Mouse (Mus musculus): ENCODE measurements around the gene Kitl. TPM values are rescaled to one million over a fixed set of nuclear protein-coding genes. Genes with fewer than 3 reads are reported as not detected.

Kitl gene
- polyA plus RNA-seq, 1 experiment, result 10.3 TPM

- peak; percentile 44 for DNase-seq
- Histone ChIP-seq H3K27me3 (replicated peaks; ENCODE audit: control insufficient read depth, insufficient read depth, low read length) (no peaks in the 10 kb centered on the region; the same call in 1 of the 2 replicates), H3K4me1 (ENCODE audit: control insufficient read depth, insufficient read depth, low read length) (no peaks in the 10 kb centered on the region; the same call in 1 of the 2 replicates), H3K36me3 (ENCODE audit: control insufficient read depth, insufficient read depth, low read length) (no peaks in the 10 kb centered on the region), H3K4me3 (ENCODE audit: insufficient read depth, low read depth, low read length) (peak overlapping the region; percentile 55), H3K27ac (ENCODE audit: insufficient read depth, low read depth, low read length) (peak overlapping the region; percentile 66)
- TF ChIP-seq POLR2A (IDR thresholded peaks at IDR 0.05; ENCODE audit: low read depth, low read length), result no peak
- TF ChIP-seq CTCF (conservative IDR thresholded peaks at IDR 0.05; ENCODE audit: insufficient read depth, insufficient read length, low read depth, low read length), result no peak
- 38% methylated on average over 13 of the region's 13 CpGs for WGBS
These were observed 1.7 kb downstream of the Kitl start for GRCm38 (mm10) chr10:100016941-100017770.

DNA sequence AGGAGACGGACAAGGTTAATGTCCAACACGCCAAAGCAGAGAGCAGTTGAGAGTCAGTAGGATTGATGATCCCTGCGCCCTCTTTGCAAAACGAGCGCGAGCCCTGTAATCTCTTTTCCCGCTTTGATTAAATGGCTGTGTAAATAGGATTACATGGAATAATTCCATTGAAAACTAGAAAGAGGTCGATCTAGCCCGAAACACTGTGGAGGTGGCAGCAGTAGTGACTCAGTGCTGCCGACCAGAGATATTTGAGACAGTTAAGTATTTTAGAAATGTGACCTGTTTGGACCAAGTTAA is 2.3 kb downstream of the Kitl start:
- no peak for DNase-seq
- WGBS, result 25% methylated on average over 10 of the region's 10 CpGs
- Histone ChIP-seq H3K4me1 (ENCODE audit: control insufficient read depth, insufficient read depth, low read length) (no peaks in the 10 kb centered on the region; the same call in 1 of the 2 replicates), H3K27ac (ENCODE audit: insufficient read depth, low read depth, low read length) (no peak overlapping the region), H3K27me3 (replicated peaks; ENCODE audit: control insufficient read depth, insufficient read depth, low read length) (no peaks in the 10 kb centered on the region; the same call in 1 of the 2 replicates), H3K36me3 (ENCODE audit: control insufficient read depth, insufficient read depth, low read length) (no peaks in the 10 kb centered on the region), H3K4me3 (ENCODE audit: insufficient read depth, low read depth, low read length) (peak overlapping the region; percentile 55)
- TF ChIP-seq CTCF (conservative IDR thresholded peaks at IDR 0.05; ENCODE audit: insufficient read depth, insufficient read length, low read depth, low read length), result no peak
- TF ChIP-seq POLR2A (IDR thresholded peaks at IDR 0.05; ENCODE audit: low read depth, low read length), result no peak

GRCm38 (mm10) chr10:100018493-100018892 is 3.1 kb downstream of the Kitl start:
- Histone ChIP-seq H3K36me3 (ENCODE audit: control insufficient read depth, insufficient read depth, low read length) (no peaks in the 10 kb centered on the region), H3K27ac (ENCODE audit: insufficient read depth, low read depth, low read length) (no peak overlapping the region), H3K4me3 (ENCODE audit: insufficient read depth, low read depth, low read length) (no peak overlapping the region), H3K27me3 (replicated peaks; ENCODE audit: control insufficient read depth, insufficient read depth, low read length) (no peaks in the 10 kb centered on the region; the same call in 1 of the 2 replicates), H3K4me1 (ENCODE audit: control insufficient read depth, insufficient read depth, low read length) (no peaks in the 10 kb centered on the region; the same call in 1 of the 2 replicates)
- 52% methylated on average over 5 of the region's 5 CpGs for WGBS
- TF ChIP-seq CTCF (conservative IDR thresholded peaks at IDR 0.05; ENCODE audit: insufficient read depth, insufficient read length, low read depth, low read length) (no peak), POLR2A (IDR thresholded peaks at IDR 0.05; ENCODE audit: low read depth, low read length) (no peak)
- no peak for DNase-seq

DNA sequence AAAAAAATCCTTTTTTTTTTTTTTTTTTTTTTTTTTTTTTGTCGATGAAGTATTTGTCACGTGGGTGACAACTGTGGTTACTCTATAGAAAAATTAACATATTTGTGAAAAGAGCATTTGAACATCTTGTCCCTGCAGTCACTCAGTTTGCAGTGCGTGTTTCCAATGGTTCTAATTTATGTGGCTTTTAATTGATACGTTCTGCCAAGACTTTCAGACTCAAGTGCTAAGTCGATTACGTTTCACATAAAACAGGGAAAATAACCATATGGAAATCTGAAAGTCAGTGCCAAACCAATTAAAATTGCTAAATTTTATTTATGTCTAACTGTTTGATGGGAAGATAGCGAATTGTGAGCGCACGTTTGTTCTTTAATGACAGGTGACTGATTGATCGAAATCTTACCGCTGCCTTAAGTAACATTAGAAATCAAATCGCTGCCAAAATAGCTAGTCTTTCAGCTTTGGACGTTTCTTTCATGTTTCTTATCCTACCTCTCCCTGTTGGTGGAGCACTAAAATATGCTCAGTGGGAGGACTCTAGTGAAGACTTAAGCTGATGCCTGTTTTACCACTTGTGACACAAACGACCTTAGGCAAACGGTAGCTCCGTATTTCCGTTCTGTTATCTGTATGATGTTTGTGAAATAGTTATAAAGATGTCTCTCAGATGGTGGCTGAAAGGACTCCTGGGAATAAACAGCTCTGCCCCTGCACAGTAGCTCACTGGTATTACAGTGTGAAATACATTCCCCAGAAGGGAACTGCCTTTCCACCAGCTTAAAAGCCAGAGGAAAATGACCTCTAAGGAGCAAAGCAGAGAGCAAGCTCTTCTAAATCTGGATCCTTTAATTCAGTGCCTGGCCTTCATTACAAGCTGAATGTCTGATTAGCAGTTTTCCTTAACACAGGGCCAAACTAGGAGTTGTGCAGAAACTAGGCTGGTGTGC is 4.1 kb downstream of the Kitl start:
- Histone ChIP-seq H3K27ac (ENCODE audit: insufficient read depth, low read depth, low read length) (peak overlapping the region; percentile 28; the same call in 1 of the 2 replicates), H3K27me3 (replicated peaks; ENCODE audit: control insufficient read depth, insufficient read depth, low read length) (no peaks in the 10 kb centered on the region; the same call in 1 of the 2 replicates), H3K36me3 (ENCODE audit: control insufficient read depth, insufficient read depth, low read length) (no peaks in the 10 kb centered on the region), H3K4me1 (ENCODE audit: control insufficient read depth, insufficient read depth, low read length) (no peaks in the 10 kb centered on the region; the same call in 1 of the 2 replicates), H3K4me3 (ENCODE audit: insufficient read depth, low read depth, low read length) (no peak overlapping the region)
- WGBS, result 62% methylated on average over 17 of the region's 17 CpGs
- TF ChIP-seq CTCF (conservative IDR thresholded peaks at IDR 0.05; ENCODE audit: insufficient read depth, insufficient read length, low read depth, low read length) (no peak), POLR2A (IDR thresholded peaks at IDR 0.05; ENCODE audit: low read depth, low read length) (no peak)
- DNase-seq, result no peak

DNA sequence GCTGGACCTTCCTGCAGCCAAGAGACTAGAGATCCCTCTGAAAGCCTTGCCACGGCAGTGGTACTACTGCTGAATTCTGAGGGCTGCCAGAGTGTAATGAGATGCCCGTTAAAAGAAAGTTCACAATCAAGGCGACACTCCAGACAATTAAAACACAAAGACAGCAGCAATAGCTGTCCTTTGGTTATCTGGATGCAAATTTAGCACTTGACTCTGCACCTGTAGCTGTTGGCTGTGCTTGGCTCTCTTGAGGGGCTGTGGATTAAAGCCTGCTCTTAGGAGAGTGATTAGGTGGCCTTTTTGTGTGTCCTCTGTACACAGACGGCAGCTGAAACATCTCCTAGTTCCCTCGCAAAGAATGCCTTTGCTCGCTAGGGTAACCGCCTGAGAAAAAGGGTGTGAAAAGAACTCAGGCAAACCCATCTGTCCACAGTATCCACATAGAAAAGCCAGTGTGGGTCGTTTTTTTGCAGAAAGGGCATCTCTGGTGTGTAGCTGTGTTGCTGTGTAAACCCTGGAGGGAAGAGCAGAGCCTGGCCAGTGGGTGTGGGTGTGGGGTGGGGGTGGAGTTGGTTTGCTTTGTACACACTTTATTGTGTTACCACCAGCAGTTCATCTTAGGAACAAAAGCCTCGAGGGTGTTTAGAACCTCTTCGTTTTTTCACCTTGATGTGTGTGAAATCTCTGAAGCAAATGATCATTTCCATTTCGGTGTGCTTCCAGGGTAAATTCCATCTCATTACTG is 6.8 kb downstream of the Kitl start:
- H3K4me1 ChIP-seq (ENCODE audit: control insufficient read depth, insufficient read depth, low read length), result no peaks in the 10 kb centered on the region; the same call in 1 of the 2 replicates
- H3K36me3 ChIP-seq (ENCODE audit: control insufficient read depth, insufficient read depth, low read length), result no peaks in the 10 kb centered on the region
- WGBS, result 67% methylated on average over 11 of the region's 11 CpGs
- H3K27ac ChIP-seq (ENCODE audit: insufficient read depth, low read depth, low read length), result no peak overlapping the region
- TF ChIP-seq CTCF (conservative IDR thresholded peaks at IDR 0.05; ENCODE audit: insufficient read depth, insufficient read length, low read depth, low read length), result no peak
- no peak for TF ChIP-seq POLR2A (IDR thresholded peaks at IDR 0.05; ENCODE audit: low read depth, low read length)
- no peak overlapping the region for H3K4me3 ChIP-seq (ENCODE audit: insufficient read depth, low read depth, low read length)
- DNase-seq, result no peak
- H3K27me3 ChIP-seq (replicated peaks; ENCODE audit: control insufficient read depth, insufficient read depth, low read length), result no peaks in the 10 kb centered on the region; the same call in 1 of the 2 replicates

DNA sequence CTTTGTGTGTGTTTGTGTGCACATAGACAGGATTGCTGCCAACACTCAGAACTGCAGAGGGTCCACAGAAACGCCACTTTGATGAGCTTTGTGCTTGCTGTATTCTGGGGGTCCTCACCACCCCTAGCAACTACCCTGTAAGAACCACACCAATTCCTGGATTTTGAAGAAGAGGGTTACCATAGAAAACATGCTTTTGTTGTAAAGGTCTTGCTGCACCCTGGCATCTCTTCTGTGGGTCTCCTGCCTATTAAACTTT is 7.3 kb downstream of the Kitl start:
- 81% methylated on average over 1 of the region's 1 CpGs for WGBS
- H3K36me3 ChIP-seq (ENCODE audit: control insufficient read depth, insufficient read depth, low read length), result no peaks in the 10 kb centered on the region
- no peak for DNase-seq
- no peaks in the 10 kb centered on the region; the same call in 1 of the 2 replicates for H3K4me1 ChIP-seq (ENCODE audit: control insufficient read depth, insufficient read depth, low read length)
- H3K4me3 ChIP-seq (ENCODE audit: insufficient read depth, low read depth, low read length), result no peak overlapping the region
- H3K27ac ChIP-seq (ENCODE audit: insufficient read depth, low read depth, low read length), result no peak overlapping the region
- no peaks in the 10 kb centered on the region; the same call in 1 of the 2 replicates for H3K27me3 ChIP-seq (replicated peaks; ENCODE audit: control insufficient read depth, insufficient read depth, low read length)
- TF ChIP-seq POLR2A (IDR thresholded peaks at IDR 0.05; ENCODE audit: low read depth, low read length) (no peak), CTCF (conservative IDR thresholded peaks at IDR 0.05; ENCODE audit: insufficient read depth, insufficient read length, low read depth, low read length) (no peak)

Data from kidney, adult 2 months (tissue).